16 mouse cellular contexts compared by ENCODE assay signal in the genomic region with DNA sequence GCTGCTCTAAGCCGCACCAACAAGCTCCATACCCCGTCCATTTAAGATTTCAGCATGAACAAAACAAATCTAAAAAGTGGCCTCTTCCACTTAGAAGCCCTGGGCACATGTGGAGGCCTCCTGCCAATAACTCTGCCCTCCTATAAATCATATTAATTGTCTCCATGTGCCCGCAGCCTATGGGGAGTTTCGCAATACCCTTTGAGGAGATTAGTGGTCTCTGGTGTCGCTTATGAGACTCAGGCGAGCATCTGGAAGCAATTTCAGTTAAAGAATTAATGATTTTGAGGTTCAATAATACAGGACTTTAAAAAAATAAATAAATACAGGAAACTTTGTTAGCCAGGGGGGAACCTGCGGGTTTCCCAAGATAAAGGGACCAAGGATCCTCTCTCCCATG. TPM values are rescaled to one million over a fixed set of nuclear protein-coding genes. Genes with fewer than 3 reads are reported as not detected.
DNase-seq lines count a peak whose midpoint lies in the region; ATAC-seq and TF ChIP-seq lines count a peak whose summit lies in the region.
"Had no signal": no experiment of that assay in that cellular context is flagged by ENCODE, and none has a peak within 500 bp of the region (broad histone marks: within the 10 kb centered on the region; RNA-seq: fewer than 3 reads in every experiment).

No protein-coding gene starts in this region.

- H3K4me3 ChIP-seq in midbrain, embryonic 11.5 days (ENCODE audit: low read depth, low read length): no peak overlapping the region
- H3K4me3 ChIP-seq in midbrain, embryonic 15.5 days: no peak overlapping the region
- no peak overlapping the region for H3K4me3 ChIP-seq in embryonic facial prominence, embryonic 10.5 days
- H3K4me3 ChIP-seq in cerebellum, adult 2 months (replicated peaks; ENCODE audit: insufficient read depth, low read depth, low read length): no peak overlapping the region
- H3K4me3 ChIP-seq: forebrain, embryonic 15.5 days; gastrocnemius, adult 2 months; heart, embryonic 13.5 days had no signal

- TF ChIP-seq POLR2A in cerebellum, adult 2 months (IDR thresholded peaks at IDR 0.05; ENCODE audit: borderline replicate concordance, insufficient read depth, low read length): no peak

- TF ChIP-seq CTCF in cerebellum, adult 2 months (IDR thresholded peaks at IDR 0.05; ENCODE audit: borderline replicate concordance, insufficient read depth, low read depth, low read length): no peak

- peaks cover 17% of the 10 kb centered on the region for H3K4me1 ChIP-seq in midbrain, embryonic 11.5 days (ENCODE audit: control insufficient read depth, insufficient read depth, low read length)
- peaks cover 42% of the 10 kb centered on the region for H3K4me1 ChIP-seq in midbrain, embryonic 15.5 days
- H3K4me1 ChIP-seq in embryonic facial prominence, embryonic 10.5 days: peaks cover 65% of the 10 kb centered on the region
- H3K4me1 ChIP-seq in cerebellum, adult 2 months (ENCODE audit: control insufficient read depth, insufficient read depth, low read length): 0 out of 2 replicates have a peak, but pooled peaks cover 2% of the 10 kb centered on the region

- no peak overlapping the region for H3K9ac ChIP-seq in midbrain, embryonic 11.5 days (ENCODE audit: low read length)
- no peak overlapping the region for H3K9ac ChIP-seq in midbrain, embryonic 15.5 days
- H3K9ac ChIP-seq: forebrain, embryonic 15.5 days; heart, embryonic 13.5 days had no signal

- DNase-seq in midbrain, embryonic 11.5 days (ENCODE audit: low spot score, missing footprints): peak; percentile 89
- DNase-seq in embryonic facial prominence, embryonic 10.5 days (ENCODE audit: low spot score): peak; percentile 80
- DNase-seq in hindlimb bud, embryonic 11.5 days (ENCODE audit: extremely low spot score, low read depth, low spot score): peak; percentile 95
- DNase-seq in yolk sac, embryonic 10.5 days (ENCODE audit: low spot score): peak; percentile 26
- no peak for DNase-seq in ovary, postnatal 14 days (ENCODE audit: low spot score)
- DNase-seq in cerebellum, adult 2 months: no peak
- DNase-seq: cerebellum, adult 8-10 months; gastrocnemius, adult 2 months; kidney, adult 11 months; liver; lung, postnatal 10 days; right cerebral cortex, postnatal 25 days had no signal

- peaks cover 8% of the 10 kb centered on the region for H3K27me3 ChIP-seq in midbrain, embryonic 11.5 days (ENCODE audit: control insufficient read depth, insufficient read depth, low read length)
- peaks cover 46% of the 10 kb centered on the region for H3K27me3 ChIP-seq in midbrain, embryonic 15.5 days (replicated peaks)
- peaks cover 70% of the 10 kb centered on the region for H3K27me3 ChIP-seq in embryonic facial prominence, embryonic 10.5 days (replicated peaks; ENCODE audit: low read depth, poor library complexity, severe bottlenecking)
- peaks cover 1% of the 10 kb centered on the region; the same call in 1 of the 2 replicates for H3K27me3 ChIP-seq in cerebellum, adult 2 months (ENCODE audit: control insufficient read depth, insufficient read depth, low read length)

- no peak for ATAC-seq in midbrain, embryonic 11.5 days (ENCODE audit: low FRiP score)
- no peak for ATAC-seq in midbrain, embryonic 15.5 days (replicated peaks)
- ATAC-seq: forebrain, embryonic 15.5 days; hindbrain, embryonic 16.5 days had no signal

- no peaks in the 10 kb centered on the region for H3K36me3 ChIP-seq in midbrain, embryonic 11.5 days (ENCODE audit: control insufficient read depth, insufficient read depth, low read length)
- no peaks in the 10 kb centered on the region for H3K36me3 ChIP-seq in midbrain, embryonic 15.5 days (replicated peaks)
- no peaks in the 10 kb centered on the region for H3K36me3 ChIP-seq in embryonic facial prominence, embryonic 10.5 days (replicated peaks)
- H3K36me3 ChIP-seq: forebrain, embryonic 15.5 days; heart, embryonic 13.5 days had no signal

- WGBS in midbrain, embryonic 11.5 days: 49% methylated on average over 7 of the region's 7 CpGs
- WGBS in midbrain, embryonic 15.5 days: 53% methylated on average over 7 of the region's 7 CpGs
- WGBS in embryonic facial prominence, embryonic 10.5 days: 26% methylated on average over 7 of the region's 7 CpGs
- 90% methylated on average over 7 of the region's 7 CpGs for WGBS in cerebellum, adult 2 months

- H3K27ac ChIP-seq in midbrain, embryonic 11.5 days (ENCODE audit: low read depth, low read length): no peak overlapping the region
- H3K27ac ChIP-seq in midbrain, embryonic 15.5 days: no peak overlapping the region
- peak overlapping the region; percentile 54; the same call in 1 of the 2 replicates for H3K27ac ChIP-seq in embryonic facial prominence, embryonic 10.5 days (replicated peaks)
- no peak overlapping the region for H3K27ac ChIP-seq in cerebellum, adult 2 months (ENCODE audit: insufficient read depth, low read length)
- H3K27ac ChIP-seq: forebrain, embryonic 15.5 days; gastrocnemius, adult 2 months; heart, embryonic 13.5 days had no signal

- H3K4me2 ChIP-seq in midbrain, embryonic 11.5 days: no peak overlapping the region
- no peak overlapping the region for H3K4me2 ChIP-seq in midbrain, embryonic 15.5 days
- H3K4me2 ChIP-seq: forebrain, embryonic 15.5 days; heart, embryonic 13.5 days had no signal

- H3K9me3 ChIP-seq in midbrain, embryonic 11.5 days (ENCODE audit: control insufficient read depth, low read length): no peaks in the 10 kb centered on the region; the same call in none of the 2 replicates
- H3K9me3 ChIP-seq in midbrain, embryonic 15.5 days: no peaks in the 10 kb centered on the region
- peaks cover 7% of the 10 kb centered on the region; the same call in 1 of the 2 replicates for H3K9me3 ChIP-seq in embryonic facial prominence, embryonic 10.5 days
- H3K9me3 ChIP-seq: forebrain, embryonic 15.5 days had no signal

RNA-seq across cellular contexts. Expression of gene Tmem132c, which starts 1.9 kb away (rescaled TPM):
- polyA plus RNA-seq in midbrain, embryonic 11.5 days (2014; fragmentation: Nextera tagmentation; extraction: Ambion mirVana): 15.0 and 16.3 TPM in 2 replicates
- 11.5 and 13.3 TPM in 2 replicates for polyA plus RNA-seq in midbrain, embryonic 15.5 days (2015; fragmentation: Nextera tagmentation; extraction: Ambion mirVana)
- polyA plus RNA-seq in embryonic facial prominence, embryonic 10.5 days (2016; fragmentation: Nextera tagmentation; extraction: Ambion mirVana): 29.5 and 35.1 TPM in 2 replicates
- polyA plus RNA-seq in cerebellum, adult 2 months (2012; rRNA removed): 14.0 TPM in 2 replicates

Comparison
In these comparisons a context has a peak if more than half of its experiments do, and no peak if none do; other contexts are left out.
1. DNase-seq: peak in midbrain, embryonic 11.5 days (single experiment), embryonic facial prominence, embryonic 10.5 days (single experiment), hindlimb bud, embryonic 11.5 days (single experiment) and yolk sac, embryonic 10.5 days (single experiment); none in ovary, postnatal 14 days (single experiment) and cerebellum, adult 2 months (0 of 2).